Mouse (Mus musculus) testis, postnatal 14 days (tissue): ENCODE data around the gene Lmtk3.

Experiments used
- DNase-seq: peaks from one replicate; pipeline ENCODE4 v3.0.0; 2021; ENCODE audit warnings: low spot score

The Lmtk3 gene

GRCm38 (mm10) chr7:45809276-45810075, 25.9 kb downstream of the Lmtk3 start:
- no peak for DNase-seq

- DNase-seq = no peak
Measured at GRCm38 (mm10) chr7:45812921-45813320, 29.4 kb downstream of the Lmtk3 start.

GRCm38 (mm10) chr7:45813787-45814779, 30.5 kb downstream of the Lmtk3 start, which contains the start of gene Cyth2:
Gene Cyth2, minus strand, starts transcription at chr7:45814581.
- DNase-seq = peak; percentile 100

GRCm38 (mm10) chr7:45814841-45815240, 31.3 kb downstream of the Lmtk3 start:
- DNase-seq = no peak

GRCm38 (mm10) chr7:45815323-45815983, 31.9 kb downstream of the Lmtk3 start:
- DNase-seq = no peak

- DNase-seq = no peak
Measured at GRCm38 (mm10) chr7:45815984-45816351, 32.4 kb downstream of the Lmtk3 start.

GRCm38 (mm10) chr7:45819843-45820242, 36.3 kb downstream of the Lmtk3 start:
- no peak for DNase-seq

- no peak for DNase-seq
Measured at GRCm38 (mm10) chr7:45820913-45821312, 37.4 kb downstream of the Lmtk3 start.

- no peak for DNase-seq
Measured at GRCm38 (mm10) chr7:45824598-45824997, 41.1 kb downstream of the Lmtk3 start, which contains the start of gene Kcnj14. Gene Kcnj14, minus strand, starts transcription at chr7:45824782.

GRCm38 (mm10) chr7:45826631-45827030, 43.1 kb downstream of the Lmtk3 start:
- no peak for DNase-seq

GRCm38 (mm10) chr7:45830427-45831127, 47.0 kb downstream of the Lmtk3 start, which contains the start of gene Grwd1:
Gene Grwd1, minus strand, starts transcription at chr7:45830944.
- DNase-seq = peak; percentile 92

GRCm38 (mm10) chr7:45831128-45831525, 47.6 kb downstream of the Lmtk3 start:
- DNase-seq = no peak

GRCm38 (mm10) chr7:45832428-45832827, 48.9 kb downstream of the Lmtk3 start:
- no peak for DNase-seq

GRCm38 (mm10) chr7:45833148-45833790, 49.7 kb downstream of the Lmtk3 start:
- no peak for DNase-seq

GRCm38 (mm10) chr7:45833924-45834323, 50.4 kb downstream of the Lmtk3 start:
- no peak for DNase-seq

GRCm38 (mm10) chr7:45842950-45843744, 59.6 kb downstream of the Lmtk3 start:
- no peak for DNase-seq

- DNase-seq = no peak
Measured at GRCm38 (mm10) chr7:45848447-45849027, 65.0 kb downstream of the Lmtk3 start.

- DNase-seq = no peak
Measured at GRCm38 (mm10) chr7:45850661-45851060, 67.1 kb downstream of the Lmtk3 start.

- DNase-seq = no peak
Measured at GRCm38 (mm10) chr7:45853089-45853488, 69.6 kb downstream of the Lmtk3 start.
